Mouse (Mus musculus): ENCODE measurements around the gene Gm20388. TPM values are rescaled to one million over a fixed set of nuclear protein-coding genes. Genes with fewer than 3 reads are reported as not detected.

Gm20388 gene
- total RNA-seq, 2 experiments from 2014 or later = 4.4 to 7.8 TPM

DNA sequence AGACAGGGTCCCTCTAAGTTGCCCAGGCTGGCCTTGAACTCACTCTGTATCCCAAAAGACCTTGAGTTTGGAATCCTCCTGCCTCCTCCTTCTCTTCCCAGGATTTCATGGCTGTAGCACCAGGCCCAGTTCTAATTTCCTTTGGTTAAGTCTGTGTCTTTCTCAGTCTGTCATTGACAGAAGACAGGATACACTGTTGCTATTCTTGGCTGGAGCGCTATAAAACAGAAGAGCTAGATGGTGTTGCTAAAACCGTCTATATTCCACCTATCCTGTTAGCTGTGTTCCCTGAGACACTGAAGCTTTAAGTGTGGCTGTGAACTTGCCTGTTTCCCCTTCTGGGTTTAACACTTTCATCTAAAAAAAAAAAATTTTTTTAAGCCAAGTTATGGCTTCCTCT, 4301.5 kb downstream of the Gm20388 start:
- no peak for DNase-seq (ENCODE audit: low spot score in 2 of 2)

DNA sequence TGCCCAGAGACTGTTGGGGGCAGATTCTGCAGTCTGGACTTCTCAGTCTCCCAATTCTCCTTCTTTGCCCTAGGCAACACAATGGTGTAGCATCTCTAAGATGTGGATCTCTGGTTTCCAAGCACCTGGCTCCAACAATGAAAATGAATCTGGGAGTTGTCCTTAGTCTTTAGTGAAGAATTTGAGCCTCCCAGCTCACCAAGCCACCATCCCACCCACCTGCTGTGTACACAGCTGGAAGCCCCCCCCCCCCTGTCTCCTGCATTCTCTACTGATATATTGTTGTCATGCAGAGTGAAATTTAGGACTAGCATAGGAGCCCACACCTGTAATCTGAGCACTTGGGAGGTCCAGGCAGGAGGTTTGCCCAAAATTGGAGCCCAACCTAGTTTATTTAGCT, 4306.3 kb downstream of the Gm20388 start:
- no peak for DNase-seq (ENCODE audit: low spot score in 2 of 2)

DNA sequence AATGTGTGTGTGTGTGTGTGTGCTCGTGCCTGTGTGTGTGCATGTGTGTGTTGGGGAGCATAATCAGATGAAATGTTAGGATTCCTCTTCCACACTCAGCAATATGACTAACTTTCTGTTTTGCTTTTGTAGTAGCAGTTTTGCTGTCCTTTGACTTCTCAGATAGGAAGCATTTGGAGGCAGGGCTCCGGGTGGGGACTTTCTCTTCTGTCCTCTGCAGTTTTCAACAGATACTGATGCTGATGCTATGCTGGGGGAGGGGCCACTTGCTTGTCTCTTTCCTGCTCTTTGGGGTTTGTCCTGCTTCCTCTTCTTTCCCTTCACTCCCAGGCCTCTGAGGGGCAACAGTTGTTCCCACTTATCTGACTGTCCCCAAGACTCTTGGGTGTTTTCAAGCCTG, 4319.2 kb downstream of the Gm20388 start:
- DNase-seq (ENCODE audit: low spot score in 2 of 2) = no peak

DNA sequence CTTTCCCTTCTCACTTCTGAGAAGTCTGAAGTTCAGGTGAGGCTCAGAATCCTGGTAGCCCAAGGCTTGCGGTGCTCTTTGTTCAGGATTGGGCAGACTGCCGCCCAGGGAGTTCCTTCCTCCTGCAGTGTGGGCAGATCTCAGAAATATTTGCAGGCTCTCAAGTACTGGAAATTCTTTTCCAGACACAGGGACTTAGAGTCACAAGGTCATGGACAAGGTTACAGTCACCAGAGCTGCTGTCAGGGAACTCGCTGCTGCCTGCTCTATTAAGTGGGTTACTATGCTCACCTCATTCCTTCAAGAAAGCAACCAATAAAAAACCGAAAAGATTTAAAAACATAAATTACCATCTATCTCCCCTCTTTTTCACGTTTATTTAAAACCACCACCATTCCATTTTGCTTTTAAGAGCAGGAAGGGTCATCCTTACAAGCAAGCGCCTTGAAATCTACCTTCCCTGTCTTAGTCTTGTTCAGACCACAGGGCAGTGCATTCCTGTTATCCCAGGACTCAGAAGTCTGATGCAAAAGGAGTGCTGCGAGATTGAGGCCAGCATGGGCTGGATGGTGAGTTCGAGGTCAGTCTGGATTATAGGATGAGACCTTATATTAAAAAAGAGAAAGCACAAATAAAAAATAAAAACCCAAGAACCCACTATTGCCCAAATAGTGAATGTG, 4320.0 kb downstream of the Gm20388 start:
- no peak for DNase-seq (ENCODE audit: low spot score in 2 of 2)

DNA sequence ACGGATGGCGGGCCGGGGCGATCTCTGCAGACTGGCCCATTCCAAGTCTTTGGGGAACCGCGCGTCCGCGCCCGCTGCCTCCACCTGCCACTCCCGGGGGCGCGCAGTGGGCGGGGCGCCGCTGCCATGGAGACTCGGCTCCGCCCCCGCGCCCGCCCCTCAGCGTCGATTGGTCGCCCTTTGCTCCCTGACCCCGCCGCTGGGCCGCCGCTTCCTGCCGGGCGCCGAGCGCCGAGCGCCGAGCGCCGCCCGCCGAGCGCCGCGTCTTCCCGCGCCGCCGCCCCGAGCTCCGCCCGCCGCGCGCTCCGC, 4320.5 kb downstream of the Gm20388 start, which contains the start of gene Galnt2:
Gene Galnt2, plus strand, starts transcription at position 216 of the 309 bp plus-strand sequence.
- DNase-seq (ENCODE audit: low spot score in 2 of 2) = peak; percentile 93 to 97

DNA sequence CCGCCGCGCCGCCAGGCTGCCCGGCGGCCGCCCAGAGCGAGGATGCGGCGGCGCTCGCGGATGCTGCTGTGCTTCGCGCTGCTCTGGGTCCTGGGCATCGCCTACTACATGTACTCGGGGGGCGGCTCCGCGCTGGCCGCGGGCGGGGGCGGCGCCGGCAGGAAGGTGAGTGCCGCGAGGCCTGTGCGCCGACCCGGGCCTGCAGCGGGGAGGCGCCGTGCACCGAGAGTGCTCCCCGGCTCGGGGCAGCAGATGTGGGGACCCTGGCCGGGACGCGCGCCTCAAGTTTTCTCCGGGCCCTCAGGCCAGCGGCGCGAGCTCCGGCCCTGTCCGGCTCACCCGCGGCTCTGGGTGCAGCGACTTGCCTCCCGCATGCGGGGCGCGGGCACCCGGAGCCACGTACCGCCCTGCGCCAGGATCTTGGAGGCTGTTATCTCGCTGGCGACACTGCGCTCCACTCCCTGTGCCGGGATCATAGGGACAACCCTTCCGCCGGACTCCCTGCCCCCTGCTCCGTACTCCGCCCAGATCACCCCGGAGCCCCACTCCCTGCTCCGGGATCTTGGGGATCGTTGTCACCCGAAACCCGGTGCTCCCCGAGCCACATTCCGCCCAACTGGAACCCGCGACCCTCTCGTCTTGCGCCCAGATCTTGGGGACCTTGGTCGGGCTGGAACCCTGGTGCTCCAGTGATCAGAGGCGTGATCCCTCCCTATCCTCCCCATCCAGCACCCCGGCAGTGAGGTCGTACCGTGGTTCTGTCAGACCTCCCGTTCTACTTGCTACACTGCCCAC, 4321.0 kb downstream of the Gm20388 start:
- DNase-seq (ENCODE audit: low spot score in 2 of 2) = no peak

DNA sequence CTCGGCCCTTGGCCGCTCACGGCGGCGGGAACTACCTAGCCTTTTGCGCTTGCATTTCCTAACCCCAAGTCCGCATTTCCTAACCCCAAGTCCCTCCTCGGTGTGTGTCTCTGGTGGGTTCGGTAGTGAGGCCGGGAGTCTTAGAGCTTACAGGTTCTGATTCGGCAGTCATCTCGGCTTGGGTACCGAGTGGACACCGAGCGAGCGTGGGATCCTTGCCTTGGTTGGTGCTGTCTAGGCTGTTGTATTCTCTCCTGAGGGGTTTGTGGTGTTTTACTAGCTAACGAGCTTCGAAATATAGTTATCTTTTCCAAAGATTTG, 4321.6 kb downstream of the Gm20388 start:
- peak in 1 of 2 experiments; percentile 22 for DNase-seq (ENCODE audit: low spot score in 2 of 2)

DNA sequence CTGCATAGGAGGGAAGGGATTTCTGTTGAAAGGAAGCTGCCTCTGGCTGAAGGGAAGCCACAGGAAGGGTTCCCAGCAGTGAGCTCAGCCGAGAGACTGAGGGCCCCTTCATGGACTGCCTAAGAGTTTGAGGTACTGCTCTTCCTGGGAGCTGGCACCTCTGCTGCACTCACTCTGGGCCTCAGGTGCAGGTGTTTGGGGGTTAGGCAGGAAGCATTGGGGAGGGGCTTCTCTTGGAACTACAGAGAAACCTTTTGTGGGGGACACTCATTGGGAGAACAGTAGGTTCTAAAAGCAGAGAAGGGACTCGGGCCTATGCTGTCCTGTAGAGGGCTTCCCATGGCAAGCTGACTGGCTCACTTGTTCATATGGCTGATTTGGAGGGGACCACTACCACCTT, 4323.9 kb downstream of the Gm20388 start:
- no peak for DNase-seq (ENCODE audit: low spot score in 2 of 2)

DNA sequence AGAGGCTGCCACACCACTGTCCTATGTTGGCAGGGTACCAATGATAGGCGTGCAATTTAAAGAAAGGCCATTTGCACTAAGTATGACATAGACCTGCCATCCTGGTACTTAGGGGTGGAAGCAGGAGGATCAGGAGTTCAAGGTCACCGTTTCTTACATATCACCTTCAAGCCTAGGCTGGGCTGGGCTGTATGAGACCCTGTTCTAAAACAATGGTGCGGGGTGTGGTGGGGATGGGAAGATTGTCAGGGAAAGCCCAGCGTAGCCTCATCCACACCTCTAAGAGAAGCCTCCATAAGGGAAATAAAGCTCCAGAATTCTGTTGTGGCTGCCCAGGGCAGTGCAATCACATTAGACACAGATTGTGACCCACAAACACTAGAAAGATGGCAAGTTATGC, 4324.9 kb downstream of the Gm20388 start:
- no peak for DNase-seq (ENCODE audit: low spot score in 2 of 2)

DNA sequence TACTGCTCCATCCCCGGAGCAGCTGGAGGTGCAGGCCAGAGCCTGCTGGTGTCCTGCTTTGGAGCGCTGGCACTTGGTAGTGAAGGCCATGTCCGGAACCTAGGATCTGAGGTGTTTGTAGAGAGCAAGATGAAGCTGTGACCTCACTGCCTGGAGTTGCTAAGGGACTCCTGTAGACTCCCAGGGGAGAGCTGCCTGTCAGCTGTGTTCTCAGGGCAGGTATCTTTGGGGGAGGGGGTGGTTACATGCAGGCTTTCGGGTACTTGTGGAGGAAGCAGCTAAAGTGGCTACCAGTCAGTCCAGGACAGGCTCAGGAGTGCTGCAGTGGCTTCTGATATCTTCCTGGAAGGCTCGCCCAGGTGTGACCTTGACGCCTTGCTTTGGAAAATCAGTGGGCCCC, 4328.7 kb downstream of the Gm20388 start:
- no peak for DNase-seq (ENCODE audit: low spot score in 2 of 2)

DNA sequence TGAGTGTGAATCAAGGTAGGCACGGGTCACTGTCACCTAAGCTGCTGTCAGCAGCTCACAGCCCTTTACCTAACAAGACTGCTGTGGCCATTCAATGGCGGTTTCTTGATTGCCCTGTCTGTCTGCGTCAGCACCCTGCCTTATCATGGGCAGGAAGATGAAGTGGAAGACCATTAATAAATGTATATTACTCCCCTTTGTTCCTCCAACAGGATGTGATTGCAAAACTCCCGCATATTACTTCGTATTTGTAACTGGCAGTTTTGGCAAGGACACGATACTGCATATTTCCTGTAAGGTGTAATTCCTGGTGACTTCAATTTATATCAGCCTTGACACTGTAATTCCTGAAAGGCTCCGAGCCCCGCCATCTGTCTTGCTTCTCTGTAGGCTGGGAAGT, 4330.3 kb downstream of the Gm20388 start:
- DNase-seq (ENCODE audit: low spot score in 2 of 2) = no peak

DNA sequence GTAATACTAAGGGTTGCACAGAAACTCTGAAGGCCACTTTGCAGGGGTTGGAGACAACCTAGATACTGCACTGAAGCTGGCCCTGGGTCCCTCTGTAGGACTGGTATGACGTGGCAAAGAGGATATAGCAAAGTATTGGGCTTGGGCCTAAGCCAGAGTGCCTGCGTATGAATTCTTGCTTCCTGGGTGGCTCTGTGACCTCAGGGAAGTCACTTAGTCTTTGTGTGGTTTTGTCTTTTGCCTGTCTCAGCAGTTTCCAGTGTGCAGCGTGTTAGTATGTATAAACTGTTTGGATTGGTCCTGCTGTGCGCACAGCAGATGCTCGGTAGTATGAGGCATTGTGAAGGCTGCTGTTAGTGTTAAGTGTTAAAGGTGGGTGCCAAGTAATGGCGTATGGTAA, 4331.6 kb downstream of the Gm20388 start:
- no peak for DNase-seq (ENCODE audit: low spot score in 2 of 2)

DNA sequence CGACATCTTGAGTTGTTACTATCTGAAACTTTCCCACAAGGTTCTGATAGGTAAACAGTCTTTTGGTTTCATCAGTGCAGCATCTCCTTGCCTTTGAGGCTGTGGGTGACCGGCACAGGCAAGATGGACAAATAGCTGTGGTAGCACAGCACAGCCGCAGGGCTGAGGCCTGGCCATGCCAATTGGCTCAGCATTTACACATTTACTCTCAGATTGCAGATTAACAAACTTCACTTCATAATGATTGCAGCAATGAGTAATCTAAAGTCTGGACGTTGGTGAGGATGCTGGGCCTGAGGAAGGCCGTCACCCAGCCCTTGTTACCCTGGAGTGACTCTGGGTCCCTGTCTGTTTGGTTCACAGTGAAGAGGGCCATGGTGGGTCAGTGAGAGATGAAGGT, 4332.3 kb downstream of the Gm20388 start:
- no peak for DNase-seq (ENCODE audit: low spot score in 2 of 2)

DNA sequence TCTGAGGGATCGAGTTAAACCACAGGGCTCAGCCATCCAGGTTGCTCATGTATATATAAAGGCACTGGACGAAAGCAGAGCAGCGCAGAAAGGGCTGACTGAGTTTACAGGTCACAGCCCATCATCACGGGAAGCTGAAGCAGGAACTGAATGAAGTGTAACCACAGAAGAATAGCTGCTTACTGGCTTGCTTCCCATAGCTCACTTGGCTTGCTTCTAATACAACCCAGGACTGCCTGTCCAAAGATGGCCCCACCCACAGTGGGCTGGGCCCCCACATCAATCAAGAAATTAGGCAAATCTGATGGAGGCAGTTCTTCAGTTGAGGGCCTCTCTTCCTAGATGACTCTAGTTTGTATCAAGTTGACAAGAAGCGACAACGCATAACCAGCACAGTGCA, 4336.9 kb downstream of the Gm20388 start:
- no peak for DNase-seq (ENCODE audit: low spot score in 2 of 2)

DNA sequence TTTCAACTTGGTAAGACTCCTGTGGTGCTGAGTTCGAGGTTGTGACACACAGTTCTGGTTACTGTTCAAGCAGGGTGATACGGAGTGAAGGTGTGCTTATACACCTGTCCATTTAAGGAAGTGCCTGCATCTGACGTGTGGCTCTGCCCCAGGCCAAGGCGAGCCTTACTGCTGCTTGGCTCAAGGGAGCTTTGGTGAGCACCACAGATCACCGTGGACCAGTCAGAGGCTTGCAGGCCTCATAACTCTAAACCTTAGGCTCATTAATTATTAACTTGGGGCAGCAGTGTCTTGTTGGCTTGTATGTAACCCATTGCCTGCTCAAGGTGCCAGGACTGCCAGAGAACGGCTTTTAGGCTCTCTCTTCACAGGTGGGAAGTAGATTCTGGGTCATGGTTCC, 4338.0 kb downstream of the Gm20388 start:
- no peak for DNase-seq (ENCODE audit: low spot score in 2 of 2)

DNA sequence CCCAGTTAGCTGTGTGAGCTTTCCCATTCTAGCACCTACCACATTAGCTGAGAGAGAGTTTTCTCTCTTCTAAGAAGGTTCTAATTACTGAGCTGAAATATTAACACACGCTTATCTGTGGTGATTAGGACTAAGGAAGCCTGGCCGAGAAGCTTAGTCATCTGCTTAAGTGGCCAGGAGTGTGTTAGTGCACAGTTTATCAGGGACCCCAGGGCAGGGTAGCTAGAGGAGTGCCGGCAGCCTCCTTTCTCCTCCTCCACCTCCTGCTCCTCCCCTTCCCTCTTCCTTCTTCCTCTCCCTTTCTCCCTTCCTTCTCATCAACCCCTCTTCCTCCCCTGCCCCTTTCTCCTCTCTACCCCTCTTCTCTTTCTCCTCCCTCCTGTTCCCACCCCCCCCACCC, 4339.6 kb downstream of the Gm20388 start:
- DNase-seq (ENCODE audit: low spot score in 2 of 2) = no peak

DNA sequence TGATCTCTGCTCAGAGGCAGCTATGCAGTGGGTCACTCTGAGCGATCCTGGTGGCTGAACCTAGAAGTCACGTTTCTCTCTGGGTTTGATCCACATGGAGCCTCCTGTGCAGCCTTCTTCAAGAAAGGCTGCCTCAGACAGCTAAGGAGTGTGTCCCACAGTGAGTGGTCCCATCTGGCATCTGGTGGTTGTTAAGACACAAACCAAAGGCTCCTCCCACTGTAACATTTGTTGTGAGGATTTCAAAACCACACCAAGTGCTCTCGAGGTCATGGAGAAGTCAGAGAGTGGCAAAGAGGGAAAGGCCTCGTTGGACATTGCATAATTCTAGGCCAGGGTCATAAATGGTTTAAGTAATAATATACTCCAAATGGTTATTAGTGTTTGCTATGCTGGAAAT, 4340.1 kb downstream of the Gm20388 start:
- DNase-seq (ENCODE audit: low spot score in 2 of 2) = no peak

DNA sequence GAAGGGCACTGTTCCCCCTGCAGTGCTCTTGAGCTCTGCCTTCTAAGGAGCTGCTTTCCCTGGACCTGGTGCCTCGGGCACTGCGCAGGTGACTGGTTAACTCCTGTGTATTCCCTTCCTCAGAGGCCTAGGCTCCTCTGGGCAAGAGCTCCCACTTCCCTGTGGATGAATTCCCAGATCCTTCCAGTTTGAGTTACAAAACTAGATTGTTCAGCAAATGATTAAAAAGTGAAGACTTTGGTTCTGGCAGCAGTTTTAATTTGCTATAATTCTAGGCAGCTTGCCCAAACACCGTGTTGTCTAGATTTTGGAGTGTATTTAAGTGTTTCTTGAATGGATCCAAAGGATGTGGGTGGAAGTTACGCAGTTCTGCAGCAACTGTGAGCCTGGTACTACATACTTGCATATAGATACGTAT, 4341.9 kb downstream of the Gm20388 start:
- DNase-seq (ENCODE audit: low spot score in 2 of 2) = peak; percentile 25

DNA sequence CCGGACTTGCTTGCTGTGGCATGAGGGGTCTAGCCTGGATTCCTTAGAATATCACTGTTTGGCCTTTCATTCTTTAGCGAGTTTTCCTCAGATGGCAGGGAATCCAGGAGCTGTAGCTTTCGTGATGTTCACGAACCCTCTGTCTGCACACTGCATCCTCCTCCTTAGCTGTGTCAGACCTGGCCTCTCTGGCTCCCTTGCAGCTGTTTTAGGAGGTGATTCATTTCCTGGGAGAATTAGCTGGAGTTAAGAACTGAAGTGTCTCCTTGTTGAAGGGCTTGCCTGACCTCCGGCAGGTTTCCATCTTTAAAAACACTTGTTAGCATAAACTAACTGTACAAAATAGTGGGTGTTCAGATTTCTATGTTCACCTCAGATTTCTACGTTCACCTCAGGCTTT, 4343.3 kb downstream of the Gm20388 start:
- DNase-seq (ENCODE audit: low spot score in 2 of 2) = no peak

DNA sequence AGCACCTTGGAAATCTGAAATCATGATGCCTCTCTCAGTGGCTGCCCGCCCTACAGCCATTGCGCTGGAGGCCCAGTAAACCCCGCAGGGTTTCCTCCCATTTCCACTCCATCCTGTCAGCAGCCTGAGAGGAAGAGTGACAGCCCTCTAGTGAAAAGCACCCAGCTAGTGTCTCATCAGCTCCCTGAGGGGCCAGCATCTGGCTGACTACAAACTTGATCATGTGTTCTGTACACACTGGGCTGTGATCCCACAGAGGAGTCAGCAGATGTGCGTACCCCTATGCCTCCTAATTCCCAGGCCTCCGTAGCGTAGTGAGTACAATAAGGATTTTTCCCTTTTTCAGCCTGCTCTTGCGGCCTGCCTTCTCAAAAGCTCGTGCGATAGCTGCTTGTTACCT, 4346.2 kb downstream of the Gm20388 start:
- DNase-seq (ENCODE audit: low spot score in 2 of 2) = no peak

DNA sequence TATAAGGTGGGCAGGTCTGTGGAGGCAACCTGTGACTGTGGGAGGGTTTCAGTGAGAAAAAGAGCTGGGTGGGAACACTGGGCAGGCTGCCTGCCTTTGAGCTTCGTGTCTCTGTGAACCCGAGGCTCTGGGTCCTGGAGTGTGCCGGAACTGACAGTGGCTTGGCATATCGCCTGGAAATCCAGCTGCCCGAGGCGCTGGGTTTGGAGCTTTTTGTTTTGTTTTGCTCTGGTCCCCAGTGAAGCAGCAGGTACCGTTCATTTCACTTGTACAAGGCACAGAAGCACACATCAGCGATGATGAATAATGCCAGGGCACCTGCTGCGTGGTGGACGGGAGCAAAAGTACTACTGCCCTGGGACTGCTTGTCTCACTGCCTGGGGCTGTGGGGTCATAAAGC, 4346.7 kb downstream of the Gm20388 start:
- DNase-seq (ENCODE audit: low spot score in 2 of 2) = peak; percentile 42 to 60

DNA sequence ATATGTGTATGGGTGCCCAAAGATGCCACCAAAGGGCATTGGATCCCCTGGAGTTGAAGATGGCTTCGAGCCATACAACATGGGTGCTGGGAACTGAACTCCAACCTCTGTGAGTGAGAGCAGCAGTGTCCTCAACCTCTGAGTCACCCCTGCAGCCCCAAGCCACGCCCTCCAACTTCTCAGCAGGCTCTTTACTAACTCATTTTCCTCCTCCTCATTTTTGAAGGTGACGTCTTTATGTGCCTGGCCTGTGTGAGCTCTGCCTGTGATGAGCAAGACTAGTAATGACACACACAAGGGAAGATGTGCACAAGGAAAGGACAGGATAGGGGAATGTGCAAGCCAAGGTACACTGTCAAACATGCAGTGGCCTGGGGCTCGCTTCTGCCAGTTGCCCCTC, 4348.5 kb downstream of the Gm20388 start:
- no peak for DNase-seq (ENCODE audit: low spot score in 2 of 2)

DNA sequence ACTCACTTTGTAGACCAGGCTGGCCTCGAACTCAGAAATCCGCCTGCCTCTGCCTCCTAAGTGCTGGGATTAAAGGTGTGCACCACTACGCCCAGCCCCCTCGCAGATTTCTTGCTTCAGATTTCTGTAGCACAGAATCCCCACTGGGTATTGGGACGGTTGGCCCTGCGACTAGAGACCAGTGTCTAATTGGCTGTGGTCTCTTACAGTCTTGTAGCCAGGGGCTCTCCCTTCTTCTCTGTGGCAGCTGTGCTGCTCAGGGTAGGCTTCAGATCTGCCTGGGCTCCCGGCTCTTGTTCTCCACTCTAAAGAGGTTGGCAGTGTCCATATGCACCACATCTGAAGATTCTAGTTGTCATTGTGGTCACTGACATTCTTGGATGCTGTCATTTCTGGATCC, 4349.3 kb downstream of the Gm20388 start:
- no peak for DNase-seq (ENCODE audit: low spot score in 2 of 2)
